8 mouse cellular contexts compared by ENCODE assay signal in genomic region chr8:121310976-121311819, GRCm38 (mm10).
DNase-seq lines count a peak whose midpoint lies in the region; ATAC-seq lines count a peak whose summit lies in the region.

No protein-coding gene starts in this region.

- H3K4me2 ChIP-seq in neural tube, embryonic 11.5 days (ENCODE audit: low read depth), result peak overlapping the region; percentile 15

- peaks cover 46% of the 10 kb centered on the region for H3K27me3 ChIP-seq in hindbrain, embryonic 10.5 days (ENCODE audit: insufficient read depth, poor library complexity, severe bottlenecking)
- H3K27me3 ChIP-seq in neural tube, embryonic 11.5 days (ENCODE audit: control insufficient read depth, insufficient read depth, low read length), result no peaks in the 10 kb centered on the region

- H3K4me1 ChIP-seq in hindbrain, embryonic 10.5 days (replicated peaks), result peaks cover 51% of the 10 kb centered on the region
- peaks cover 18% of the 10 kb centered on the region for H3K4me1 ChIP-seq in neural tube, embryonic 11.5 days (ENCODE audit: control insufficient read depth, insufficient read depth, low read length)

- peak; percentile 22 for DNase-seq in left cerebral cortex, postnatal 4 days
- no peak for DNase-seq in left cerebral cortex, postnatal 25 days (ENCODE audit: low spot score in 2 of 2)
- DNase-seq in cerebellum, postnatal 25 days, result peak; percentile 55 to 64
- peak; percentile 24 for DNase-seq in hindbrain, embryonic 10.5 days (ENCODE audit: low spot score)
- peak; percentile 60 for DNase-seq in neural tube, embryonic 11.5 days (ENCODE audit: low spot score)
- DNase-seq in frontal cortex, postnatal 25 days (ENCODE audit: low spot score in 2 of 2), result no peak
- no peak for DNase-seq in layer of hippocampus, postnatal 36 days
- DNase-seq in left cerebral cortex, adult 18-20 months (ENCODE audit: low spot score in 2 of 2), result no peak

- H3K27ac ChIP-seq in hindbrain, embryonic 10.5 days, result peak overlapping the region; percentile 17; the same call in 1 of the 2 replicates
- no peak overlapping the region; the same call in 1 of the 2 replicates for H3K27ac ChIP-seq in neural tube, embryonic 11.5 days (ENCODE audit: low read depth, low read length)

- no peak overlapping the region for H3K4me3 ChIP-seq in hindbrain, embryonic 10.5 days
- no peak overlapping the region for H3K4me3 ChIP-seq in neural tube, embryonic 11.5 days (ENCODE audit: low read depth, low read length)

- no peaks in the 10 kb centered on the region for H3K9me3 ChIP-seq in hindbrain, embryonic 10.5 days
- H3K9me3 ChIP-seq in neural tube, embryonic 11.5 days (ENCODE audit: control insufficient read depth, low read length), result no peaks in the 10 kb centered on the region

- WGBS in hindbrain, embryonic 10.5 days, result 41% methylated on average over 25 of the region's 25 CpGs
- WGBS in neural tube, embryonic 11.5 days, result 8% methylated on average over 25 of the region's 25 CpGs

- H3K36me3 ChIP-seq in hindbrain, embryonic 10.5 days, result no peaks in the 10 kb centered on the region
- no peaks in the 10 kb centered on the region for H3K36me3 ChIP-seq in neural tube, embryonic 11.5 days (ENCODE audit: control insufficient read depth, insufficient read depth, low read length)

- intact Hi-C loops in left cerebral cortex, postnatal 4 days (cut with DNase I), result no loop called here
- intact Hi-C loops in left cerebral cortex, postnatal 25 days (cut with DNase I), result no loop called here

- no peak overlapping the region for H3K9ac ChIP-seq in neural tube, embryonic 11.5 days (ENCODE audit: low read length)

- ATAC-seq in neural tube, embryonic 11.5 days (ENCODE audit: insufficient read depth, low FRiP score, low TSS enrichment), result no peak; the same call in 1 of the 2 replicates

Comparison
In these comparisons a context has a peak if more than half of its experiments do, and no peak if none do; other contexts are left out.
1. DNase-seq: peak in left cerebral cortex, postnatal 4 days (single experiment), cerebellum, postnatal 25 days (2 of 2), hindbrain, embryonic 10.5 days (single experiment) and neural tube, embryonic 11.5 days (single experiment); none in left cerebral cortex, postnatal 25 days (0 of 2), frontal cortex, postnatal 25 days (0 of 2), layer of hippocampus, postnatal 36 days (0 of 2) and left cerebral cortex, adult 18-20 months (0 of 2).